Mouse (Mus musculus) gastrocnemius, adult 2 months (tissue): Measurements from ENCODE around the gene Cnn1. TPM values are rescaled to one million over a fixed set of nuclear protein-coding genes. Genes with fewer than 3 reads are reported as not detected.
A peak's percentile ranks its signal among the peaks of the same experiment; 100 is the strongest.

ENCODE experiments used
- DNase-seq: peaks from one replicate; pipeline ENCODE4 v3.0.0; 2022
- H3K27ac ChIP-seq: fragments of 200-600 bp; 2 replicates; pipeline ENCODE4 v1.8.1; 2022; ENCODE audit warnings: mild to moderate bottlenecking
- H3K4me3 ChIP-seq: fragments of 200-600 bp; 2 replicates; pipeline ENCODE4 v1.8.1; 2022; ENCODE audit warnings: mild to moderate bottlenecking, moderate library complexity
- CTCF ChIP-seq: fragments of 200-600 bp; IDR thresholded peaks from 2 replicates; pipeline ENCODE4 v1.8.1; 2022; ENCODE audit warnings: antibody characterized with exemption, mild to moderate bottlenecking, moderate library complexity
- intact Hi-C: fragments of 180-260 bp; cut with DNase I; formaldehyde crosslinking; loops from one replicate; pipeline ENCODE4 v1.15.1; 2025
- long read RNA-seq, 2 experiments: library from polyadenylated mRNA; stranded (forward); transcript quantifications; one replicate each; pipeline ENCODE4 v2.0.0; 2021
- total RNA-seq, 2 experiments: library from RNA; stranded (reverse); gene quantifications; 2 replicates each; pipeline ENCODE4 v1.2.3; 2021

Cnn1 gene
- 1 to 10 TPM; 3.0 to 3.5 TPM for total RNA-seq
- long read RNA-seq, experiment 1, partial matches to known transcripts = 0 of 3 reads
- long read RNA-seq, experiment 1, other reads (novel, unspliced or antisense) = 2 of 3 reads
- long read RNA-seq, experiment 2, partial matches to known transcripts = 0 of 3 reads
- long read RNA-seq, experiment 2, other reads (novel, unspliced or antisense) = 1 of 3 reads

GRCm38 (mm10) chr9:22098993-22099696 lies at the start of gene Cnn1:
Gene Cnn1 (plus strand): TSS chr9:22099216.
- TF ChIP-seq CTCF = no peak
- peak; percentile 50 for DNase-seq
- intact Hi-C loops = no loop called here
- peak within 1 kb of the TSS; percentile 34 for H3K4me3 ChIP-seq
- no peak within 1 kb of the TSS for H3K27ac ChIP-seq

- no peak overlapping the region for H3K4me3 ChIP-seq
- intact Hi-C loops = no loop called here
- H3K27ac ChIP-seq = no peak overlapping the region
- no peak for DNase-seq
- no peak for TF ChIP-seq CTCF
These were observed 49.7 kb upstream of the Cnn1 start for GRCm38 (mm10) chr9:22049315-22049714.

GRCm38 (mm10) chr9:22049721-22050270 lies 49.2 kb upstream of the Cnn1 start:
- intact Hi-C loops = no loop called here
- no peak overlapping the region for H3K4me3 ChIP-seq
- no peak for DNase-seq
- no peak overlapping the region for H3K27ac ChIP-seq
- no peak for TF ChIP-seq CTCF

GRCm38 (mm10) chr9:22050351-22050889 lies 48.6 kb upstream of the Cnn1 start:
- intact Hi-C loops = no loop called here
- Histone ChIP-seq H3K4me3 (peak overlapping the region; percentile 67), H3K27ac (no peak overlapping the region)
- no peak for TF ChIP-seq CTCF
- peak; percentile 47 for DNase-seq

- no peak for TF ChIP-seq CTCF
- peak; percentile 24 for DNase-seq
- intact Hi-C loops = no loop called here
- Histone ChIP-seq H3K4me3 (peak overlapping the region; percentile 67), H3K27ac (no peak overlapping the region)
These were observed 47.7 kb upstream of the Cnn1 start for GRCm38 (mm10) chr9:22051161-22051957.

- TF ChIP-seq CTCF = no peak
- intact Hi-C loops = no loop called here
- no peak within 1 kb of the TSS for H3K27ac ChIP-seq
- no peak for DNase-seq
- H3K4me3 ChIP-seq = peak within 1 kb of the TSS; percentile 67
These were observed 47.1 kb upstream of the Cnn1 start, which contains the start of gene Elavl3 for GRCm38 (mm10) chr9:22051958-22052254. Gene Elavl3 (minus strand): TSS chr9:22052023.

GRCm38 (mm10) chr9:22053657-22054056 lies 45.4 kb upstream of the Cnn1 start:
- Histone ChIP-seq H3K4me3 (no peak overlapping the region), H3K27ac (no peak overlapping the region)
- no peak for DNase-seq
- intact Hi-C loops = no loop called here
- TF ChIP-seq CTCF = no peak

GRCm38 (mm10) chr9:22054411-22055076 lies 44.5 kb upstream of the Cnn1 start:
- peak overlapping the region; percentile 41 for H3K4me3 ChIP-seq
- no peak overlapping the region for H3K27ac ChIP-seq
- intact Hi-C loops = no loop called here
- peak; percentile 49 for TF ChIP-seq CTCF
- DNase-seq = peak; percentile 57

- no peak for DNase-seq
- Histone ChIP-seq H3K27ac (no peak overlapping the region), H3K4me3 (no peak overlapping the region)
- no peak for TF ChIP-seq CTCF
- intact Hi-C loops = no loop called here
These were observed 43.3 kb upstream of the Cnn1 start for GRCm38 (mm10) chr9:22055713-22056112.

- H3K27ac ChIP-seq = no peak overlapping the region
- TF ChIP-seq CTCF = no peak
- no peak overlapping the region for H3K4me3 ChIP-seq
- no peak for DNase-seq
- intact Hi-C loops = no loop called here
These were observed 42.6 kb upstream of the Cnn1 start for GRCm38 (mm10) chr9:22056303-22056910.

- intact Hi-C loops = no loop called here
- H3K27ac ChIP-seq = no peak overlapping the region
- H3K4me3 ChIP-seq = no peak overlapping the region
- no peak for TF ChIP-seq CTCF
- no peak for DNase-seq
These were observed 41.9 kb upstream of the Cnn1 start for GRCm38 (mm10) chr9:22057031-22057517.

GRCm38 (mm10) chr9:22058011-22058424 lies 41.0 kb upstream of the Cnn1 start:
- Histone ChIP-seq H3K27ac (no peak overlapping the region), H3K4me3 (no peak overlapping the region)
- no peak for TF ChIP-seq CTCF
- DNase-seq = peak; percentile 57
- intact Hi-C loops = no loop called here
